Mouse (Mus musculus) hindbrain, embryonic 14.5 days (tissue): ENCODE results near the gene Dzip1. TPM values are rescaled to one million over a fixed set of nuclear protein-coding genes. Genes with fewer than 3 reads are reported as not detected.

Source experiments
- ATAC-seq: fragments of 200-750 bp; cut with Nextera tagmentation; 2 replicates; pipeline ENCODE4 v1.8.0; 2017; ENCODE audit warnings: moderate number of reproducible peaks, mild to moderate bottlenecking, moderate TSS enrichment, moderate library complexity; ENCODE audit not compliant: low FRiP score
- DNase-seq: peaks from one replicate; pipeline ENCODE4 v3.0.0-alpha.2; 2015; ENCODE audit warnings: low spot score
- H3K27ac ChIP-seq: fragments of 300-500 bp; sonication (generic); 2 replicates; pipeline ENCODE4 v1.5.1; 2014; ENCODE audit warnings: mild to moderate bottlenecking, moderate library complexity
- H3K27me3 ChIP-seq: fragments of 300-500 bp; sonication (generic); 2 replicates; pipeline ENCODE4 v1.6.1; 2014; ENCODE audit warnings: mild to moderate bottlenecking, low read length, mixed read lengths; ENCODE audit not compliant: control insufficient read depth, insufficient read depth
- H3K36me3 ChIP-seq: fragments of 300-500 bp; sonication (generic); replicated peaks from 2 replicates; pipeline ENCODE4 v1.6.1; 2014; ENCODE audit not compliant: control insufficient read depth, insufficient read depth
- H3K4me1 ChIP-seq: fragments of 300-500 bp; sonication (generic); replicated peaks from 2 replicates; pipeline ENCODE4 v1.6.1; 2014; ENCODE audit warnings: antibody characterized with exemption, low read length, mixed read lengths; ENCODE audit not compliant: control insufficient read depth, insufficient read depth
- H3K4me2 ChIP-seq: fragments of 300-500 bp; sonication (generic); replicated peaks from 2 replicates; pipeline ENCODE4 v1.6.1; 2014; ENCODE audit warnings: mild to moderate bottlenecking, moderate library complexity
- H3K4me3 ChIP-seq: fragments of 300-500 bp; sonication (generic); replicated peaks from 2 replicates; pipeline ENCODE4 v1.5.1; 2014; ENCODE audit warnings: mild to moderate bottlenecking, low read length
- H3K9ac ChIP-seq: fragments of 300-500 bp; sonication (generic); 2 replicates; pipeline ENCODE4 v1.6.1; 2014
- H3K9me3 ChIP-seq: fragments of 300-500 bp; sonication (generic); 2 replicates; pipeline ENCODE4 v1.6.1; 2016; ENCODE audit warnings: low read length; ENCODE audit not compliant: control insufficient read depth
- WGBS: fragments of 180-500 bp; shearing (Covaris S2); extraction: QIAGEN DNeasy Blood & Tissue Kit; methylation state at CpG from one replicate; pipeline ENCODE4 v1.1.7; 2014; 5-methylcytosine and 5-hydroxymethylcytosine counted together
- polyA plus RNA-seq: library from polyadenylated mRNA; unstranded; fragments of >200 nt; fragmentation: Nextera tagmentation; extraction: Ambion mirVana; gene quantifications from 2 replicates; pipeline ENCODE4 v1.2.1, GENCODE M21; 2014

The Dzip1 gene
- polyA plus RNA-seq, 1 experiment from 2014 or later, result 105 TPM

- no peak for DNase-seq
- Histone ChIP-seq H3K27ac (no peak overlapping the region), H3K36me3 (peaks cover 96% of the 10 kb centered on the region), H3K4me1 (no peaks in the 10 kb centered on the region), H3K27me3 (no peaks in the 10 kb centered on the region), H3K9me3 (no peaks in the 10 kb centered on the region), H3K4me2 (no peak overlapping the region), H3K9ac (no peak overlapping the region), H3K4me3 (no peak overlapping the region)
- WGBS, result 88% methylated on average over 8 of the region's 8 CpGs
- no peak for ATAC-seq
Measured at GRCm38 (mm10) chr14:118909872-118910271, 15.4 kb downstream of the Dzip1 start.

GRCm38 (mm10) chr14:118907592-118907991, 17.7 kb downstream of the Dzip1 start:
- Histone ChIP-seq H3K27me3 (no peaks in the 10 kb centered on the region), H3K4me1 (no peaks in the 10 kb centered on the region), H3K4me2 (no peak overlapping the region), H3K36me3 (peaks cover 96% of the 10 kb centered on the region), H3K4me3 (no peak overlapping the region), H3K9me3 (no peaks in the 10 kb centered on the region), H3K9ac (no peak overlapping the region), H3K27ac (no peak overlapping the region)
- ATAC-seq, result no peak
- WGBS, result 81% methylated on average over 8 of the region's 8 CpGs
- no peak for DNase-seq

GRCm38 (mm10) chr14:118903867-118904562, 21.2 kb downstream of the Dzip1 start:
- Histone ChIP-seq H3K27me3 (no peaks in the 10 kb centered on the region), H3K4me1 (no peaks in the 10 kb centered on the region), H3K27ac (no peak overlapping the region), H3K36me3 (peaks cover 95% of the 10 kb centered on the region), H3K4me2 (no peak overlapping the region), H3K4me3 (no peak overlapping the region), H3K9me3 (no peaks in the 10 kb centered on the region), H3K9ac (no peak overlapping the region)
- 31% methylated on average over 6 of the region's 6 CpGs for WGBS
- ATAC-seq (peak; percentile 61; the same call in 1 of the 2 replicates), DNase-seq (no peak)

- Histone ChIP-seq H3K27ac (no peak overlapping the region), H3K9me3 (no peaks in the 10 kb centered on the region), H3K4me2 (no peak overlapping the region), H3K36me3 (peaks cover 95% of the 10 kb centered on the region), H3K9ac (no peak overlapping the region), H3K27me3 (no peaks in the 10 kb centered on the region), H3K4me3 (no peak overlapping the region), H3K4me1 (no peaks in the 10 kb centered on the region)
- WGBS, result 89% methylated on average over 3 of the region's 3 CpGs
- DNase-seq (no peak), ATAC-seq (no peak)
Measured at GRCm38 (mm10) chr14:118903397-118903796, 21.9 kb downstream of the Dzip1 start.

- no peak for DNase-seq
- ATAC-seq, result no peak
- Histone ChIP-seq H3K4me2 (no peak overlapping the region), H3K9ac (no peak overlapping the region), H3K27me3 (no peaks in the 10 kb centered on the region), H3K4me3 (no peak overlapping the region), H3K36me3 (peaks cover 96% of the 10 kb centered on the region), H3K9me3 (no peaks in the 10 kb centered on the region), H3K27ac (no peak overlapping the region), H3K4me1 (no peaks in the 10 kb centered on the region)
- WGBS, result 97% methylated on average over 1 of the region's 1 CpGs
Measured at GRCm38 (mm10) chr14:118900911-118901310, 24.3 kb downstream of the Dzip1 start.

GRCm38 (mm10) chr14:118899940-118900339, 25.3 kb downstream of the Dzip1 start:
- H3K4me2 ChIP-seq, result no peak overlapping the region
- H3K9me3 ChIP-seq, result no peaks in the 10 kb centered on the region
- no peak overlapping the region for H3K27ac ChIP-seq
- H3K4me3 ChIP-seq, result no peak overlapping the region
- no peaks in the 10 kb centered on the region for H3K4me1 ChIP-seq
- H3K36me3 ChIP-seq, result peaks cover 98% of the 10 kb centered on the region
- ATAC-seq (no peak), DNase-seq (no peak)
- H3K27me3 ChIP-seq, result no peaks in the 10 kb centered on the region
- no peak overlapping the region for H3K9ac ChIP-seq
- WGBS, result 89% methylated on average over 11 of the region's 11 CpGs

GRCm38 (mm10) chr14:118895655-118896054, 29.6 kb downstream of the Dzip1 start:
- Histone ChIP-seq H3K4me2 (no peak overlapping the region), H3K9me3 (no peaks in the 10 kb centered on the region), H3K27me3 (no peaks in the 10 kb centered on the region), H3K27ac (no peak overlapping the region), H3K4me1 (no peaks in the 10 kb centered on the region), H3K9ac (no peak overlapping the region), H3K4me3 (no peak overlapping the region), H3K36me3 (peaks cover 98% of the 10 kb centered on the region)
- no peak for DNase-seq
- no peak for ATAC-seq
- WGBS, result 95% methylated on average over 10 of the region's 10 CpGs

- WGBS, result 93% methylated on average over 7 of the region's 7 CpGs
- no peak for DNase-seq
- no peak overlapping the region for H3K4me2 ChIP-seq
- H3K4me3 ChIP-seq, result no peak overlapping the region
- H3K9ac ChIP-seq, result no peak overlapping the region
- no peaks in the 10 kb centered on the region for H3K9me3 ChIP-seq
- no peaks in the 10 kb centered on the region for H3K4me1 ChIP-seq
- peaks cover 98% of the 10 kb centered on the region for H3K36me3 ChIP-seq
- H3K27ac ChIP-seq, result no peak overlapping the region
- ATAC-seq, result no peak
- H3K27me3 ChIP-seq, result no peaks in the 10 kb centered on the region
Measured at GRCm38 (mm10) chr14:118895228-118895627, 30.0 kb downstream of the Dzip1 start.

- DNase-seq (no peak), ATAC-seq (no peak)
- Histone ChIP-seq H3K27ac (no peak overlapping the region), H3K27me3 (no peaks in the 10 kb centered on the region), H3K9ac (no peak overlapping the region), H3K4me2 (no peak overlapping the region), H3K36me3 (peaks cover 97% of the 10 kb centered on the region), H3K4me1 (no peaks in the 10 kb centered on the region), H3K4me3 (no peak overlapping the region), H3K9me3 (no peaks in the 10 kb centered on the region)
- 90% methylated on average over 4 of the region's 4 CpGs for WGBS
Measured at GRCm38 (mm10) chr14:118890101-118890500, 35.2 kb downstream of the Dzip1 start.

- no peak overlapping the region for H3K4me3 ChIP-seq
- H3K27ac ChIP-seq, result no peak overlapping the region
- H3K9me3 ChIP-seq, result no peaks in the 10 kb centered on the region
- H3K27me3 ChIP-seq, result no peaks in the 10 kb centered on the region
- no peak for DNase-seq
- ATAC-seq, result no peak
- H3K4me2 ChIP-seq, result no peak overlapping the region
- H3K9ac ChIP-seq, result no peak overlapping the region
- peaks cover 96% of the 10 kb centered on the region for H3K36me3 ChIP-seq
- no peaks in the 10 kb centered on the region for H3K4me1 ChIP-seq
- WGBS, result 85% methylated on average over 7 of the region's 7 CpGs
Measured at GRCm38 (mm10) chr14:118884250-118884556, 41.1 kb downstream of the Dzip1 start.
